Mouse (Mus musculus): Measurements from ENCODE around the gene Eng. TPM values are rescaled to one million over a fixed set of nuclear protein-coding genes. Genes with fewer than 3 reads are reported as not detected.

The Eng gene
- 10 to 100 TPM; 96.0 to 97.8 TPM for total RNA-seq (2021)
- long read RNA-seq, experiment 1, transcript Eng-205 (15 exons, 3,403 nt): minor isoform, 11 of 82 reads
- long read RNA-seq, experiment 1, transcript Eng-201 (15 exons, 3,422 nt): major isoform, 34 of 82 reads
- long read RNA-seq, experiment 1, partial matches to known transcripts: 33 of 82 reads
- long read RNA-seq, experiment 1, other reads (novel, unspliced or antisense): 3 of 82 reads
- long read RNA-seq, experiment 2, transcript Eng-205 (15 exons, 3,403 nt): minor isoform, 6 of 59 reads
- long read RNA-seq, experiment 2, transcript Eng-201 (15 exons, 3,422 nt): major isoform, 36 of 59 reads
- long read RNA-seq, experiment 2, partial matches to known transcripts: 8 of 59 reads
- long read RNA-seq, experiment 2, other reads (novel, unspliced or antisense): 9 of 59 reads

- peak; percentile 67 to 82 for DNase-seq
Measured at GRCm38 (mm10) chr2:32646379-32647056, at the start of gene Eng. Gene Eng, plus strand, starts transcription at chr2:32646595.

- peak; percentile 43 to 50 for DNase-seq
Measured at GRCm38 (mm10) chr2:32596725-32597124, 49.7 kb upstream of the Eng start.

GRCm38 (mm10) chr2:32597248-32597647, 49.1 kb upstream of the Eng start:
- DNase-seq: no peak

GRCm38 (mm10) chr2:32597699-32598098, 48.7 kb upstream of the Eng start:
- no peak for DNase-seq

GRCm38 (mm10) chr2:32598506-32598905, 47.9 kb upstream of the Eng start:
- no peak for DNase-seq

DNA sequence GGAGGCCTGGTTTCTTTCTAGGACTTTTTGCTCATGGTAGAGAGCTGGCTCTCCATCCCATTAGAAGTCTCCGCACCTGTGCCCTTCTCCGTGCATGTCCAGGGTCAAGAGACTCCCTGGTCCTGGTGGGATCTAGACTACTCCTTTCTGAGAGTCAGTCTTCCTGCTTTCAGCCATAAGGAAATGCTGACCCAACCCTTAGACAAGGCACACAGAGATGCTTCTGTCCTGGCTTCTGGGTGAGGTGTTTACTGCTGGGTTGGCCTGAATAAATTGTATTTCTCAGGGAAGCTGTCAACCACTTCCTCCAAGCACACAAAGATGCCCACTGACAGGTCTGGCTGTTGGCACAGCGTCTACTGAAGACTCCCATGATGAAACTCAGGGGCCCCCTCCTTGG, 47.0 kb upstream of the Eng start, which contains the start of gene St6galnac6:
Gene St6galnac6 (plus strand): TSS at position 301 of the 400 bp plus-strand sequence.
- no peak for DNase-seq

DNA sequence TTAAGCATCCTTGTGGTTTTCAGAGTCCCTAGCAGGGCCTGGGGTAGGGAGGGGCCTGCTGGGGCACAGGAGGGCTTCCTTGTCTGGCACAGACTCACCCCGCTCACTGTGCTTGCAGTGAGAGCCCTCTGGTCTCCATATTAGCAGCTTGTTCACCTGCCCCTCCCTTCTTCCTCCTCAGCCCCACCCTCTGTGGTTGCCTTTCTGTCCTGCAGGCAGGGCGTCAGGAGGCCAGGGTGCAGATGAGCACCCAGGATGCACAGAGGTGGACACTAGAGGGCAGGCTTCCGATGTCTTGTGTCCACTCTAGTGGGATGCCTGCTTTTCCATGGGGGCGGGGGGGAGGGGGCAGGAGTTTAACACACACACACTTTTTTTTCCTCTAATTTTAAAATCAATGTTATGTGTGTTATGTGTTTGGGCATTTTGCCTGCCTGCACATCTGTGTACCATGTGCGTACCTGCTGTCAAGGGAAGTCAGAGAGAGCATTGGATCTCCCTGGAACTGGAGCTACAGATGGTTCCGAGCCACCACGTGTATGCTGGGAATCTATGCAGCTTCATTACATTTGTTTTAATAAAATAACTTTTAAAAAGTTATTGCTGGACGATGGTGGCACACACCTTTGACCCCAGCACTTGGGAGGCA, 44.9 kb upstream of the Eng start:
- peak; percentile 52 to 69 for DNase-seq

- DNase-seq: peak; percentile 91
Measured at GRCm38 (mm10) chr2:32602600-32603054, 43.8 kb upstream of the Eng start.

- no peak for DNase-seq
Measured at GRCm38 (mm10) chr2:32604631-32605030, 41.8 kb upstream of the Eng start.

GRCm38 (mm10) chr2:32606161-32607142, 39.9 kb upstream of the Eng start:
- DNase-seq: peak; percentile 91 to 97

- DNase-seq: peak; percentile 34 to 60
Measured at GRCm38 (mm10) chr2:32607262-32607947, 39.0 kb upstream of the Eng start.

DNA sequence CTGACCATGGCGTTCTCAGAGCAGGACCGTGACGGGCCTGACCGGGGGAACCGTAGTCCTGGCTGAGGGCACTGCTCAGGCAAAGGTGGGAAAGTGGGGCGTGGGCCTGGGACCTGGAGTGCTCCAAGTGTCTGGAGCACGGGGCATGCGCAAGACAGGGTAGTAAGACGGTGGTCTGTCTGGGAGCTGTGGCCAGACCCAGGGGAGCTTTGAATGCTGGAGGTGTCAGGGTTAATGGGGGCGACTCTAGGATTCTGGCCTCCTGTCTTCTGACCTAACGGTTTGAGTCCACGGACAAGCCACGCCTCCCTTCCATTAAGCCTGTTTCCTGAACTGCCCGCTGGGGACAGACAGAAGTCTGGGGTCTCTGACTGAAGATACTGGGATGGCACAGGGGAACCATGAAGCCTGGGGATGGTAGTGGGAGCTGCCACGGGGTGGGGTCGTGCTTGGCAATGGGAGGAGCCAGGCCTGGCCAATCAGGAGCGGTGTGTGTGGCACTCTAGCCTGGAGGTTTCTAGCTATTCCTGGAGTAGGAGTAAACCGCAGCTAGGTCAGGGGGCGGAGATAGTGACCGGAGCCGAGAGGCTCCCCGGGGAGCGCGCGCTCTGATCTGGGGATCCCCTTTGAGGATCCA, 38.1 kb upstream of the Eng start:
- DNase-seq: peak; percentile 89 to 90

DNA sequence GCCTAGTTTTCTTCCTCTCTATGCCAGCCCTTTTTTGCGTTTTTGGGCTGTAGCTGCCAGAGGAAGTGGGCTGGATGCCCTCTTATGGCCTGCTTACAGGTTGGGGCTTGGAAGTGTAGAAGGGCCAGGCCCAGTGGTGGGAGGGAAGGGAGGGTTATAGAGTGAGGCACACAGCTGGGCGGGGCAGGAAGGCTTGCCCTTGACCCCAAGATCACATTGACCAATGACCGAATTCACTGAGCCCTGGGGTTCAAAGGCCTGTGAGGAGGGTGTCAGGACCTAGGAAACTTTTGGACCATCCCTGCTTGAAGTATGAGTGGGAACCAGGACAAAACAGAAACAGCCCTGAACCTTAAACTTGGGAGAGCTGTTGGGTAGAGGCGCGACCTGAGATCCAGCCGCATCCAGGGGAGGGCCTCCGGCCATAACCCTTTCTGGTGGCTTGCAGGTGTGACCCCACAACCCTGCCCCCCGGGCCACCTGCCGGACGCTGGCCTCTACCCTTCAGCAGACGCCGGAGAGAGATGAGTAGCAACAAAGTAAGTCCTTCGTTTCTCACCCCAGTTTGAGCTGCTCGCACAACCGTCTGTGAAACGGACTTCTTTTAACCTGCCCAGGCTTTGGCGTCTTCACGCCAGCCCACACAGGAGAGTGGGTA, 37.5 kb upstream of the Eng start:
- peak in 1 of 2 experiments; percentile 76 for DNase-seq

GRCm38 (mm10) chr2:32610610-32611229, 35.7 kb upstream of the Eng start:
- DNase-seq: peak; percentile 46 to 74

GRCm38 (mm10) chr2:32612274-32612673, 34.1 kb upstream of the Eng start:
- DNase-seq: no peak

GRCm38 (mm10) chr2:32617109-32617508, 29.3 kb upstream of the Eng start:
- DNase-seq: no peak

GRCm38 (mm10) chr2:32617601-32618000, 28.8 kb upstream of the Eng start:
- peak in 1 of 2 experiments; percentile 13 for DNase-seq

DNA sequence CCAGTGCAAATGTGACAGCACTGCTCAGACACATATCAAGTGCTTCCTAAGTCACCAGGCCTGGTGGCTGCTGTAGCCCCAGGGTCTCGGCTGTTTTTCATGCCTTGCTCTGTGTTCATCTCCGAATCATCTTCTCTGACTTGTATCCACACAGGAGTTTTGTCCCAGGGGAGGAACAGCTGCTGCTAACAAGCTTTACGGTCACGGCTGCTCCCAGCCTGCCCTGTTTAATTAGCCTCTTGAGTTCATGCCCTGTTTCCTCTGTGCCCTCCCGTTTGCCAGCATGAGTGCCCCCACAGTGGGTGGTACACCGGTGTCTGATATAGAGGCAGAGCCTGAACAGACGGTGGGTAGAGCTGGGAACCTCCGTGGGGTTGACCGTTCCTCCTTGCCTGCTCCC, 28.3 kb upstream of the Eng start:
- DNase-seq: no peak

Measured in adrenal gland, postnatal 36 days (tissue).